Mouse (Mus musculus): ENCODE results near the gene Olfr1349.
"Not testable (repeated sequence)": the region's sequence is repeated elsewhere in the genome, so short reads cannot be mapped to it uniquely, and the experiment has no call there.

Gene Olfr1349

GRCm38 (mm10) chr7:6522850-6523249 lies at the start of gene Olfr1349:
Gene Olfr1349 (minus strand): TSS chr7:6522950.
- no peak for DNase-seq (ENCODE audit: low spot score in 2 of 2)

- DNase-seq (ENCODE audit: low spot score in 2 of 2) = no peak
Measured at GRCm38 (mm10) chr7:6564541-6564940, 41.8 kb upstream of the Olfr1349 start, which contains the start of gene Olfr1350. Gene Olfr1350 (plus strand): TSS chr7:6564841.

DNA sequence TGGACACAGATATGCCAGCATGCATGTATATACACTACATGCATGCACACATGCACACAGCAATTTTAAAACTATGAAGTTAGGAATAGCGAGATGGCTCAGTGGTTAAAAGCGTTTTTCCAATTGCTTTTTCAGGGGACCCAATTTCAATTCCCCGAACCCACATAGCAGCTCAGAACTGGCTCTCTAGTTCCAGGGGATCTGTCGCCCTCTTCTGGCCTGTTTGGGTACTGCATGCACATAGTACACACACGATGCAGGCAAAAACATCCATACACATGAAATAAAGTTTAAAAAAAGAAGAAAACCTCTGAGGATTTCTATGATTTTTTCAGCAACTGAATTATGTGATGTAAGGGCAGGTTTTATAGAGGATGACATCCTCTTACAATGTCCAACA lies 3.4 kb upstream of the Olfr1349 start:
- peak in 1 of 2 experiments; percentile 3 for DNase-seq (ENCODE audit: low spot score in 2 of 2)

GRCm38 (mm10) chr7:6525001-6525400 lies 2.3 kb upstream of the Olfr1349 start:
- no peak for DNase-seq (ENCODE audit: low spot score in 2 of 2)

DNA sequence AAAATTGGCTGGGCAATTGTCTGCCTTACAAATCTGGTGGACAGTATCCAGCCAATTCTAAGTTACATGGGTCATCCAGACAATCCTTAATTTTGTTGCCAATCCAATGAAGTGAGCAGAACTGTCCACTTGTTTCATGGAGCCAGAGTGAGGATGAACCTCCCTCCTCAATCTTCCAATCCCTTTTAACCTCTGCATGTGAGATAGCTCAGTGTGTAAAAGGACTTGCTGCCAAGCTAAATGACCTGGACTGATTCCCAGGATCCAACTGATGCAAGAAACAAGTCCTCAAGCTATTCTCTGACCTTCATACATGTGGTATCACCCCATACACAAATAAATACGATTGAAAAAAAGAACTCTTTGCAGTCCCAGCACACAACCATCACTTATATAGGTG lies 1.1 kb downstream of the Olfr1349 start:
- no peak for DNase-seq (ENCODE audit: low spot score in 2 of 2)

- no peak for DNase-seq (ENCODE audit: low spot score in 2 of 2)
Measured at GRCm38 (mm10) chr7:6508648-6509047, 14.1 kb downstream of the Olfr1349 start, which contains the start of gene Olfr1348. Gene Olfr1348 (minus strand): TSS chr7:6508748.

- no peak for DNase-seq (ENCODE audit: low spot score in 2 of 2)
Measured at GRCm38 (mm10) chr7:6499655-6500054, 23.1 kb downstream of the Olfr1349 start, which contains the start of gene Olfr1347. Gene Olfr1347 (minus strand): TSS chr7:6499755.

GRCm38 (mm10) chr7:6486841-6487240 lies 35.9 kb downstream of the Olfr1349 start, which contains the start of gene Olfr5:
Gene Olfr5 (minus strand): TSS chr7:6486941.
- DNase-seq (ENCODE audit: low spot score in 2 of 2) = no peak

GRCm38 (mm10) chr7:6477633-6478032 lies 45.1 kb downstream of the Olfr1349 start:
- DNase-seq (ENCODE audit: low spot score in 2 of 2) = not testable (repeated sequence)

GRCm38 (mm10) chr7:6466951-6467350 lies 55.8 kb downstream of the Olfr1349 start, which contains the start of gene Olfr1346:
Gene Olfr1346 (plus strand): TSS chr7:6467101.
- DNase-seq (ENCODE audit: low spot score in 2 of 2) = no peak
